Mouse (Mus musculus): ENCODE data around the gene Olfr309. TPM values are rescaled to one million over a fixed set of nuclear protein-coding genes. Genes with fewer than 3 reads are reported as not detected.
"Not testable (repeated sequence)": the region's sequence is repeated elsewhere in the genome, so short reads cannot be mapped to it uniquely, and the experiment has no call there.

Gene Olfr309
- total RNA-seq (2022) = not detected

- no peak for DNase-seq (ENCODE audit: low spot score)
Measured at GRCm38 (mm10) chr7:86313608-86314007, at the start of gene Olfr309. Gene Olfr309 (minus strand): TSS chr7:86313708.

- not testable (repeated sequence) for DNase-seq (ENCODE audit: low spot score)
Measured at GRCm38 (mm10) chr7:86346296-86346695, 32.8 kb upstream of the Olfr309 start.

- no peak for DNase-seq (ENCODE audit: low spot score)
Measured at GRCm38 (mm10) chr7:86344253-86344652, 30.7 kb upstream of the Olfr309 start.

GRCm38 (mm10) chr7:86342881-86343565, 29.5 kb upstream of the Olfr309 start:
- no peak for DNase-seq (ENCODE audit: low spot score)

GRCm38 (mm10) chr7:86337486-86337885, 24.0 kb upstream of the Olfr309 start, which contains the start of gene Olfr307:
Gene Olfr307 (minus strand): TSS chr7:86337586.
- DNase-seq (ENCODE audit: low spot score) = no peak

- no peak for DNase-seq (ENCODE audit: low spot score)
Measured at GRCm38 (mm10) chr7:86325530-86325929, 12.0 kb upstream of the Olfr309 start, which contains the start of gene Olfr308. Gene Olfr308 (minus strand): TSS chr7:86325630.

GRCm38 (mm10) chr7:86321323-86321722, 7.8 kb upstream of the Olfr309 start:
- no peak for DNase-seq (ENCODE audit: low spot score)

GRCm38 (mm10) chr7:86277072-86277471, 36.4 kb downstream of the Olfr309 start, which contains the start of gene Olfr310:
Gene Olfr310 (minus strand): TSS chr7:86277172.
- DNase-seq (ENCODE audit: low spot score) = no peak

Small RNA genes within 50 kb of the gene (microRNA-seq; reads per million reads assigned to microRNA genes)
- gene Gm23192 = not detected

Other genes with a start within 250 kb of the Olfr309 start
- gene Vmn2r75, start 141.9 kb downstream of the Olfr309 start, total RNA-seq (2022) = not detected
- gene Vmn2r76, start 67.4 kb downstream of the Olfr309 start, total RNA-seq (2022) = not detected
- gene Olfr310, start 36.5 kb downstream of the Olfr309 start, total RNA-seq (2022) = not detected
- not detected for gene Olfr308, start 11.9 kb upstream of the Olfr309 start, total RNA-seq (2022)
- not detected for gene Olfr307, start 23.9 kb upstream of the Olfr309 start, total RNA-seq (2022)
- not detected for gene Olfr305, start 53.2 kb upstream of the Olfr309 start, total RNA-seq (2022)
- gene Olfr304, start 73.0 kb upstream of the Olfr309 start, total RNA-seq (2022) = not detected
- not detected for gene Olfr303, start 84.1 kb upstream of the Olfr309 start, total RNA-seq (2022)
- gene Olfr301, start 90.1 kb upstream of the Olfr309 start, total RNA-seq (2022) = not detected
- gene Olfr299, start 146.2 kb upstream of the Olfr309 start, total RNA-seq (2022) = not detected
- not detected for gene Olfr298, start 178.8 kb upstream of the Olfr309 start, total RNA-seq (2022)
- gene Olfr297, start 206.3 kb upstream of the Olfr309 start, total RNA-seq (2022) = not detected